Mouse (Mus musculus) neural tube, embryonic 13.5 days (tissue): Measurements from ENCODE around the gene Acsl6. TPM values are rescaled to one million over a fixed set of nuclear protein-coding genes. Genes with fewer than 3 reads are reported as not detected.
A peak's percentile ranks its signal among the peaks of the same experiment; 100 is the strongest.

Experiments
- ATAC-seq: fragments of 200-750 bp; cut with Nextera tagmentation; 2 replicates; pipeline ENCODE4 v1.8.0; 2017; ENCODE audit warnings: low read depth, mild to moderate bottlenecking, moderate TSS enrichment, moderate library complexity
- H3K27ac ChIP-seq: fragments of 300-500 bp; sonication (generic); replicated peaks from 2 replicates; pipeline ENCODE4 v1.5.1; 2015; ENCODE audit warnings: moderate library complexity, mild to moderate bottlenecking, inconsistent platforms
- H3K27me3 ChIP-seq: fragments of 300-500 bp; sonication (generic); 2 replicates; pipeline ENCODE4 v1.6.1; 2015; ENCODE audit warnings: mild to moderate bottlenecking, inconsistent platforms
- H3K36me3 ChIP-seq: fragments of 300-500 bp; sonication (generic); 2 replicates; pipeline ENCODE4 v1.6.1; 2015; ENCODE audit warnings: mild to moderate bottlenecking, inconsistent platforms
- H3K4me1 ChIP-seq: fragments of 300-500 bp; sonication (generic); replicated peaks from 2 replicates; pipeline ENCODE4 v1.6.1; 2015; ENCODE audit warnings: inconsistent platforms
- H3K4me2 ChIP-seq: fragments of 300-500 bp; sonication (generic); 2 replicates; pipeline ENCODE4 v1.6.1; 2015; ENCODE audit warnings: inconsistent platforms, mild to moderate bottlenecking, moderate library complexity
- H3K4me3 ChIP-seq: fragments of 300-500 bp; sonication (generic); 2 replicates; pipeline ENCODE4 v1.5.1; 2015; ENCODE audit warnings: mild to moderate bottlenecking, inconsistent platforms
- H3K9ac ChIP-seq: fragments of 300-500 bp; sonication (generic); 2 replicates; pipeline ENCODE4 v1.6.1; 2015; ENCODE audit warnings: moderate library complexity, mild to moderate bottlenecking, inconsistent platforms
- H3K9me3 ChIP-seq: fragments of 300-500 bp; sonication (generic); 2 replicates; pipeline ENCODE4 v1.6.1; 2016; ENCODE audit warnings: inconsistent platforms
- WGBS: fragments of 180-500 bp; shearing (Covaris S2); methylation state at CpG from one replicate; pipeline ENCODE4 v1.1.7; 2015; 5-methylcytosine and 5-hydroxymethylcytosine counted together
- polyA plus RNA-seq: library from polyadenylated mRNA; unstranded; fragments of >200 nt; fragmentation: Nextera tagmentation; extraction: Ambion mirVana; gene quantifications from 2 replicates; pipeline ENCODE4 v1.2.1, GENCODE M21; 2015

The Acsl6 gene
- 32.2 and 37.0 TPM in 2 replicates for polyA plus RNA-seq

- Histone ChIP-seq H3K36me3 (no peaks in the 10 kb centered on the region), H3K27ac (peak within 1 kb of the TSS; percentile 89), H3K4me3 (peak within 1 kb of the TSS; percentile 75), H3K4me1 (peaks cover 52% of the 10 kb centered on the region), H3K4me2 (peak within 1 kb of the TSS; percentile 76), H3K9ac (peak within 1 kb of the TSS; percentile 95), H3K27me3 (no peaks in the 10 kb centered on the region), H3K9me3 (peaks cover 4% of the 10 kb centered on the region; the same call in 1 of the 2 replicates)
- ATAC-seq: peak; percentile 84
- WGBS: under 1% methylated on average over 55 of the region's 59 CpGs
Observed at GRCm38 (mm10) chr11:54303728-54304470, at the start of gene Acsl6. Gene Acsl6, plus strand, starts transcription at chr11:54303798.

GRCm38 (mm10) chr11:54254114-54254513, 49.5 kb upstream of the Acsl6 start:
- Histone ChIP-seq H3K9me3 (no peaks in the 10 kb centered on the region), H3K27ac (no peak overlapping the region), H3K4me3 (no peak overlapping the region), H3K9ac (no peak overlapping the region), H3K4me1 (no peaks in the 10 kb centered on the region), H3K4me2 (no peak overlapping the region), H3K27me3 (no peaks in the 10 kb centered on the region), H3K36me3 (no peaks in the 10 kb centered on the region)
- 57% methylated on average over 4 of the region's 4 CpGs for WGBS
- ATAC-seq: no peak

GRCm38 (mm10) chr11:54256624-54257376, 46.8 kb upstream of the Acsl6 start:
- Histone ChIP-seq H3K27ac (no peak overlapping the region), H3K4me3 (no peak overlapping the region), H3K36me3 (no peaks in the 10 kb centered on the region), H3K9ac (0 out of 2 replicates have a peak overlapping the region, but pooled peaks have one; percentile 8), H3K27me3 (no peaks in the 10 kb centered on the region), H3K4me1 (no peaks in the 10 kb centered on the region), H3K4me2 (no peak overlapping the region), H3K9me3 (no peaks in the 10 kb centered on the region)
- WGBS: 58% methylated on average over 3 of the region's 3 CpGs
- ATAC-seq: 0 out of 2 replicates have a peak, but pooled peaks have one; percentile 36

GRCm38 (mm10) chr11:54263405-54264031, 40.1 kb upstream of the Acsl6 start:
- no peak overlapping the region for H3K4me3 ChIP-seq
- H3K4me2 ChIP-seq: no peak overlapping the region
- H3K9me3 ChIP-seq: no peaks in the 10 kb centered on the region
- H3K9ac ChIP-seq: no peak overlapping the region
- no peak overlapping the region for H3K27ac ChIP-seq
- ATAC-seq: no peak
- WGBS: 21% methylated on average over 1 of the region's 1 CpGs
- no peaks in the 10 kb centered on the region for H3K36me3 ChIP-seq
- H3K4me1 ChIP-seq: no peaks in the 10 kb centered on the region
- H3K27me3 ChIP-seq: no peaks in the 10 kb centered on the region

- WGBS: 56% methylated on average over 2 of the region's 2 CpGs
- Histone ChIP-seq H3K36me3 (no peaks in the 10 kb centered on the region), H3K27me3 (no peaks in the 10 kb centered on the region), H3K4me3 (no peak overlapping the region), H3K4me1 (no peaks in the 10 kb centered on the region), H3K9me3 (no peaks in the 10 kb centered on the region), H3K27ac (no peak overlapping the region), H3K4me2 (no peak overlapping the region), H3K9ac (no peak overlapping the region)
- no peak for ATAC-seq
Observed at GRCm38 (mm10) chr11:54264542-54264941, 39.1 kb upstream of the Acsl6 start.

- Histone ChIP-seq H3K9me3 (no peaks in the 10 kb centered on the region), H3K4me2 (no peak within 1 kb of the TSS), H3K36me3 (no peaks in the 10 kb centered on the region), H3K9ac (no peak within 1 kb of the TSS), H3K4me1 (no peaks in the 10 kb centered on the region), H3K27ac (no peak within 1 kb of the TSS), H3K27me3 (no peaks in the 10 kb centered on the region), H3K4me3 (no peak within 1 kb of the TSS)
- ATAC-seq: no peak
- 79% methylated on average over 6 of the region's 6 CpGs for WGBS
Observed at GRCm38 (mm10) chr11:54267177-54267576, 36.4 kb upstream of the Acsl6 start, which contains the start of gene Il3. Gene Il3, minus strand, starts transcription at chr11:54267277.

- Histone ChIP-seq H3K27me3 (no peaks in the 10 kb centered on the region), H3K9ac (no peak overlapping the region), H3K36me3 (no peaks in the 10 kb centered on the region), H3K27ac (no peak overlapping the region), H3K4me2 (no peak overlapping the region), H3K4me3 (no peak overlapping the region), H3K9me3 (no peaks in the 10 kb centered on the region), H3K4me1 (no peaks in the 10 kb centered on the region)
- WGBS: 83% methylated on average over 3 of the region's 3 CpGs
- no peak for ATAC-seq
Observed at GRCm38 (mm10) chr11:54269191-54269896, 34.3 kb upstream of the Acsl6 start.

GRCm38 (mm10) chr11:54271437-54271949, 32.1 kb upstream of the Acsl6 start:
- H3K36me3 ChIP-seq: no peaks in the 10 kb centered on the region
- H3K9me3 ChIP-seq: no peaks in the 10 kb centered on the region
- no peak overlapping the region for H3K27ac ChIP-seq
- H3K4me1 ChIP-seq: no peaks in the 10 kb centered on the region
- H3K4me2 ChIP-seq: no peak overlapping the region
- no peaks in the 10 kb centered on the region for H3K27me3 ChIP-seq
- WGBS: 85% methylated on average over 5 of the region's 5 CpGs
- no peak overlapping the region for H3K4me3 ChIP-seq
- no peak overlapping the region for H3K9ac ChIP-seq
- ATAC-seq: no peak

- no peaks in the 10 kb centered on the region for H3K4me1 ChIP-seq
- no peak for ATAC-seq
- WGBS: 84% methylated on average over 8 of the region's 8 CpGs
- H3K27me3 ChIP-seq: no peaks in the 10 kb centered on the region
- H3K4me3 ChIP-seq: no peak overlapping the region
- no peaks in the 10 kb centered on the region for H3K36me3 ChIP-seq
- no peak overlapping the region for H3K4me2 ChIP-seq
- no peak overlapping the region for H3K9ac ChIP-seq
- no peak overlapping the region for H3K27ac ChIP-seq
- no peaks in the 10 kb centered on the region for H3K9me3 ChIP-seq
Observed at GRCm38 (mm10) chr11:54287821-54288453, 15.7 kb upstream of the Acsl6 start.

- Histone ChIP-seq H3K9me3 (no peaks in the 10 kb centered on the region), H3K36me3 (no peaks in the 10 kb centered on the region), H3K4me2 (no peak overlapping the region), H3K27me3 (no peaks in the 10 kb centered on the region), H3K4me1 (no peaks in the 10 kb centered on the region), H3K4me3 (no peak overlapping the region), H3K9ac (no peak overlapping the region), H3K27ac (no peak overlapping the region)
- no peak for ATAC-seq
- WGBS: 91% methylated on average over 2 of the region's 2 CpGs
Observed at GRCm38 (mm10) chr11:54292163-54292562, 11.4 kb upstream of the Acsl6 start.
